Mouse (Mus musculus): Measurements from ENCODE around the gene Cisd3. TPM values are rescaled to one million over a fixed set of nuclear protein-coding genes. Genes with fewer than 3 reads are reported as not detected.

The Cisd3 gene
- polyA plus RNA-seq, 1 experiment, result 112 TPM

- peak overlapping the region; percentile 83 for H3K4me3 ChIP-seq
- TF ChIP-seq POLR2AphosphoS2 (IDR thresholded peaks at IDR 0.05; ENCODE audit: insufficient read length, low read depth), result no peak
- no peaks in the 10 kb centered on the region for H3K27me3 ChIP-seq (ENCODE audit: control insufficient read depth, insufficient read depth, insufficient read length)
- no peak overlapping the region for H3ac ChIP-seq (ENCODE audit: control insufficient read depth, insufficient read length)
- H3K36me3 ChIP-seq (ENCODE audit: control insufficient read depth, insufficient read depth), result no peaks in the 10 kb centered on the region
- peak overlapping the region; percentile 78 for H3K4me2 ChIP-seq (ENCODE audit: low read depth)
- peaks cover 10% of the 10 kb centered on the region for H3K79me2 ChIP-seq (ENCODE audit: control insufficient read depth, insufficient read depth)
Observed at GRCm38 (mm10) chr11:97658751-97659266, 26.8 kb upstream of the Cisd3 start.

- H3K4me3 ChIP-seq, result peak overlapping the region; percentile 83
- no peaks in the 10 kb centered on the region for H3K27me3 ChIP-seq (ENCODE audit: control insufficient read depth, insufficient read depth, insufficient read length)
- H3ac ChIP-seq (ENCODE audit: control insufficient read depth, insufficient read length), result peak overlapping the region; percentile 43
- TF ChIP-seq TCF3 (IDR thresholded peaks at IDR 0.05; ENCODE audit: insufficient read length, low read depth), result no peak
- TF ChIP-seq CEBPB (IDR thresholded peaks at IDR 0.05; ENCODE audit: insufficient read depth, poor library complexity, severe bottlenecking), result no peak
- no peak for TF ChIP-seq TCF12 (IDR thresholded peaks at IDR 0.05; ENCODE audit: insufficient read depth, poor library complexity, severe bottlenecking)
- TF ChIP-seq POLR2A (IDR thresholded peaks at IDR 0.05; ENCODE audit: insufficient read length, low read depth), result no peak
- TF ChIP-seq POLR2AphosphoS2 (IDR thresholded peaks at IDR 0.05; ENCODE audit: insufficient read length, low read depth), result no peak
- no peak for TF ChIP-seq MYOG (IDR thresholded peaks at IDR 0.05; ENCODE audit: control insufficient read depth in 1 of 3, insufficient read depth in 1 of 3, insufficient read length in 2 of 3, low read depth in 2 of 3)
- no peak for TF ChIP-seq SRF (IDR thresholded peaks at IDR 0.05; ENCODE audit: control insufficient read depth, insufficient read length, low read depth)
- TF ChIP-seq MYOD1 (IDR thresholded peaks at IDR 0.05; ENCODE audit: control insufficient read depth in 1 of 3, insufficient read length in 2 of 3, low read depth in 2 of 3), result no peak
- TF ChIP-seq MAX (IDR thresholded peaks at IDR 0.05; ENCODE audit: low read depth), result no peak
- no peak for TF ChIP-seq E2F4 (IDR thresholded peaks at IDR 0.05; ENCODE audit: insufficient read depth)
- TF ChIP-seq USF1 (IDR thresholded peaks at IDR 0.05; ENCODE audit: low read depth), result no peak
- no peak for TF ChIP-seq REST (IDR thresholded peaks at IDR 0.05; ENCODE audit: insufficient read depth, insufficient read length)
- H3K36me3 ChIP-seq (ENCODE audit: control insufficient read depth, insufficient read depth), result no peaks in the 10 kb centered on the region
- H3K4me2 ChIP-seq (ENCODE audit: low read depth), result peak overlapping the region; percentile 78
- peaks cover 15% of the 10 kb centered on the region for H3K79me2 ChIP-seq (ENCODE audit: control insufficient read depth, insufficient read depth)
Observed at GRCm38 (mm10) chr11:97659267-97659989, 26.2 kb upstream of the Cisd3 start.

GRCm38 (mm10) chr11:97659990-97660714, 25.5 kb upstream of the Cisd3 start:
- Histone ChIP-seq H3ac (ENCODE audit: control insufficient read depth, insufficient read length) (peak overlapping the region; percentile 43), H3K27me3 (ENCODE audit: control insufficient read depth, insufficient read depth, insufficient read length) (no peaks in the 10 kb centered on the region), H3K4me2 (ENCODE audit: low read depth) (peak overlapping the region; percentile 86), H3K4me3 (peak overlapping the region; percentile 83), H3K36me3 (ENCODE audit: control insufficient read depth, insufficient read depth) (no peaks in the 10 kb centered on the region), H3K79me2 (ENCODE audit: control insufficient read depth, insufficient read depth) (peaks cover 22% of the 10 kb centered on the region)
- TF ChIP-seq USF1 (IDR thresholded peaks at IDR 0.05; ENCODE audit: low read depth) (no peak), POLR2A (IDR thresholded peaks at IDR 0.05; ENCODE audit: insufficient read length, low read depth) (peak; percentile 88), MYOG (IDR thresholded peaks at IDR 0.05; ENCODE audit: control insufficient read depth in 1 of 3, insufficient read depth in 1 of 3, insufficient read length in 2 of 3, low read depth in 2 of 3) (peak in 1 of 3 experiments; percentile 39), POLR2AphosphoS2 (IDR thresholded peaks at IDR 0.05; ENCODE audit: insufficient read length, low read depth) (peak; percentile 61), SRF (IDR thresholded peaks at IDR 0.05; ENCODE audit: control insufficient read depth, insufficient read length, low read depth) (no peak), MAX (IDR thresholded peaks at IDR 0.05; ENCODE audit: low read depth) (no peak)

- no peaks in the 10 kb centered on the region for H3K36me3 ChIP-seq (ENCODE audit: control insufficient read depth, insufficient read depth)
- H3K79me2 ChIP-seq (ENCODE audit: control insufficient read depth, insufficient read depth), result peaks cover 22% of the 10 kb centered on the region
- TF ChIP-seq MYOD1 (IDR thresholded peaks at IDR 0.05; ENCODE audit: control insufficient read depth in 1 of 3, insufficient read length in 2 of 3, low read depth in 2 of 3) (no peak), TCF3 (IDR thresholded peaks at IDR 0.05; ENCODE audit: insufficient read length, low read depth) (no peak), E2F4 (IDR thresholded peaks at IDR 0.05; ENCODE audit: insufficient read depth) (no peak), CEBPB (IDR thresholded peaks at IDR 0.05; ENCODE audit: insufficient read depth, poor library complexity, severe bottlenecking) (no peak), POLR2A (IDR thresholded peaks at IDR 0.05; ENCODE audit: insufficient read length, low read depth) (no peak), USF1 (IDR thresholded peaks at IDR 0.05; ENCODE audit: low read depth) (no peak), MYOG (IDR thresholded peaks at IDR 0.05; ENCODE audit: control insufficient read depth in 1 of 3, insufficient read depth in 1 of 3, insufficient read length in 2 of 3, low read depth in 2 of 3) (no peak), REST (IDR thresholded peaks at IDR 0.05; ENCODE audit: insufficient read depth, insufficient read length) (no peak), SRF (IDR thresholded peaks at IDR 0.05; ENCODE audit: control insufficient read depth, insufficient read length, low read depth) (no peak), TCF12 (IDR thresholded peaks at IDR 0.05; ENCODE audit: insufficient read depth, poor library complexity, severe bottlenecking) (no peak), MAX (IDR thresholded peaks at IDR 0.05; ENCODE audit: low read depth) (no peak), POLR2AphosphoS2 (IDR thresholded peaks at IDR 0.05; ENCODE audit: insufficient read length, low read depth) (no peak)
- peak overlapping the region; percentile 43 for H3ac ChIP-seq (ENCODE audit: control insufficient read depth, insufficient read length)
- peak overlapping the region; percentile 83 for H3K4me3 ChIP-seq
- H3K27me3 ChIP-seq (ENCODE audit: control insufficient read depth, insufficient read depth, insufficient read length), result no peaks in the 10 kb centered on the region
- peak overlapping the region; percentile 86 for H3K4me2 ChIP-seq (ENCODE audit: low read depth)
Observed at GRCm38 (mm10) chr11:97660734-97661647, 24.6 kb upstream of the Cisd3 start.
